Mouse (Mus musculus) liver, embryonic 14.5 days (tissue): Measurements from ENCODE around the gene Dok3.

Source experiments
- CTCF ChIP-seq: IDR thresholded peaks from 2 replicates; pipeline ENCODE4 v1.5.1; 2016; ENCODE audit warnings: antibody characterized with exemption, low read depth, control low read depth
- EP300 ChIP-seq: IDR thresholded peaks from 2 replicates; pipeline ENCODE4 v1.6.1; 2016; ENCODE audit warnings: antibody characterized with exemption, low read depth

DNA sequence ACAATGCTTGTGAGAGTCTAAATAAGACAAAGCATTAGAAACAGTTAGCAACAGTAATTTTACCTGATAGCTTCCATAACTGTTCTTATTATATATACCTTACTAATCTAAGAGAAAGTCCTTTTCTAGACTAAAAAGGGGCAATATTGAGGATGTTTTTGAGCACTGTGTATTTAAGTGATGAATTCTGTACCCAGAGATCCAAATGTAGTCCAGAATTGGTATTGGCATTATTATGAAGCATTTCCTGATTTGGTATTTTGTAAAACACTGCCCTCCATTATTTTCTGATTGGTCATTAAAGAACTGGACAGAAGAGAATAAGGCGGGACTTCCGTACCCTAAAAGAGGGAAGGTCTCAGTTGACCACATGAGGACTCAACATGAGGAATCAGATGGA, 44.3 kb upstream of the Dok3 start, which contains the start of gene Tmed9:
- TF ChIP-seq CTCF: no peak
- no peak for TF ChIP-seq EP300
